Mouse (Mus musculus) lung, embryonic 14.5 days (tissue): ENCODE data around the gene Slc39a9. TPM values are rescaled to one million over a fixed set of nuclear protein-coding genes. Genes with fewer than 3 reads are reported as not detected.

Source experiments
- ATAC-seq: fragments of 200-750 bp; cut with Nextera tagmentation; 2 replicates; pipeline ENCODE4 v1.8.0; 2017; ENCODE audit warnings: mild to moderate bottlenecking, moderate TSS enrichment, moderate library complexity; ENCODE audit not compliant: insufficient read depth
- DNase-seq: peaks from one replicate; pipeline ENCODE4 v3.0.0-alpha.2; 2015
- H3K27ac ChIP-seq: fragments of 300-500 bp; sonication (generic); 2 replicates; pipeline ENCODE4 v1.5.1; 2014; ENCODE audit warnings: low read depth, mild to moderate bottlenecking, moderate library complexity
- H3K27me3 ChIP-seq: fragments of 300-500 bp; sonication (generic); 2 replicates; pipeline ENCODE4 v1.6.1; 2014; ENCODE audit warnings: low read length, control low read depth; ENCODE audit not compliant: insufficient read depth
- H3K36me3 ChIP-seq: fragments of 300-500 bp; sonication (generic); 2 replicates; pipeline ENCODE4 v1.6.1; 2014; ENCODE audit warnings: control low read depth; ENCODE audit not compliant: insufficient read depth
- H3K4me1 ChIP-seq: fragments of 300-500 bp; sonication (generic); 2 replicates; pipeline ENCODE4 v1.6.1; 2014; ENCODE audit warnings: antibody characterized with exemption, control low read depth; ENCODE audit not compliant: insufficient read depth
- H3K4me2 ChIP-seq: fragments of 300-500 bp; sonication (generic); 2 replicates; pipeline ENCODE4 v1.6.1; 2014; ENCODE audit warnings: mild to moderate bottlenecking
- H3K4me3 ChIP-seq: fragments of 300-500 bp; sonication (generic); 2 replicates; pipeline ENCODE4 v1.5.1; 2014; ENCODE audit warnings: low read depth, low read length
- H3K9ac ChIP-seq: fragments of 300-500 bp; sonication (generic); 2 replicates; pipeline ENCODE4 v1.6.1; 2014
- H3K9me3 ChIP-seq: fragments of 300-500 bp; sonication (generic); 2 replicates; pipeline ENCODE4 v1.6.1; 2016; ENCODE audit warnings: low read depth, low read length, control low read depth
- CTCF ChIP-seq: IDR thresholded peaks from 2 replicates; pipeline ENCODE4 v1.5.1; 2016; ENCODE audit warnings: antibody characterized with exemption, low read depth
- WGBS: fragments of 180-500 bp; shearing (Covaris S2); extraction: QIAGEN DNeasy Blood & Tissue Kit; methylation state at CpG from one replicate; pipeline ENCODE4 v1.1.7; 2014; 5-methylcytosine and 5-hydroxymethylcytosine counted together
- polyA plus RNA-seq: library from polyadenylated mRNA; unstranded; fragments of >200 nt; fragmentation: Nextera tagmentation; extraction: Ambion mirVana; gene quantifications from 2 replicates; pipeline ENCODE4 v1.2.1, GENCODE M21; 2014

Slc39a9 gene
- polyA plus RNA-seq, 1 experiment from 2014 or later: 33.9 TPM

DNA sequence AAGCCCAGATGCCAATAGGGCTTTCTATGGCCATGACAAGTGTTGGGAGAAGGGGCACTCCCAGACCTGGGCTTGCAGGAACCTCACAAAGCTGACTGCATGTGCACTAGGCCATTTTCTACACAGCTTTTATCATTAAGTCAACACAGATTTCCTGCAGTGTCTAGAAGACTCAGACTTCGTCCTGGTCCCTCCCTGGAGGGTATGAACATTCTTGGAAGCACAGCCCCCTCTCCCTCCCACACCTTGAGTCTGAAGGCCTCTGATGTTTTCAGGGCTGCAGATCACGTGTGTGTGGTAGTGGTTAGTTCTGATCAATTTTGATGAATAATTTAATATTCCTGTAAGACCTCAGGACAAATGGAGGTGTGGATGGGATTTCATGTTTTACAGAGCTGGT lies 50.0 kb downstream of the Slc39a9 start:
- DNase-seq (no peak), ATAC-seq (no peak)
- Histone ChIP-seq H3K4me2 (peak overlapping the region; percentile 72; the same call in 1 of the 2 replicates), H3K4me1 (peaks cover 6% of the 10 kb centered on the region; the same call in 1 of the 2 replicates), H3K27me3 (peaks cover 37% of the 10 kb centered on the region), H3K4me3 (no peak overlapping the region), H3K9me3 (no peaks in the 10 kb centered on the region), H3K36me3 (no peaks in the 10 kb centered on the region), H3K27ac (no peak overlapping the region), H3K9ac (no peak overlapping the region)
- TF ChIP-seq CTCF: no peak
- WGBS: 25% methylated on average over 2 of the region's 2 CpGs

DNA sequence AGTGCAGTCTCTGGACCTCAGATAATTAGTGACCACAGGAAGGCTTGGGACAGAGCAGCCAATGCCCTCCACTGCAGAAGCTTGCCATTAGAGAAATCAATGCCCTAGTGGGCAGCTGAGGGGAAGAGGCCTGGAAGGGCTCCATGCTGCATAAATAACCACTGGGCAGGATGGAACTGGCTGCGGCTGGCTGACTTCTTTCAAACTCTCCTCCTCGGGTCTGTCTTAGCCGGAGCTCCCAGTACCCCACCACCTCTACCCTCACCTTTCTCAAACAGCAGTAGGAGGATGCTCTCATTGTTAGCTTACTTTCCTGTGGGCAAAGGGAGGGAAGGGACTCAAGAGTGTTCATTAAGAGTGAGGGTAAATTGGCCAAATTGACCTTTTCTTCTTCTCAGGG lies 51.3 kb downstream of the Slc39a9 start:
- H3K9me3 ChIP-seq: no peaks in the 10 kb centered on the region
- no peak overlapping the region for H3K4me3 ChIP-seq
- DNase-seq (no peak), ATAC-seq (no peak)
- H3K27ac ChIP-seq: no peak overlapping the region
- no peaks in the 10 kb centered on the region for H3K36me3 ChIP-seq
- H3K4me2 ChIP-seq: no peak overlapping the region
- H3K9ac ChIP-seq: no peak overlapping the region
- peaks cover 6% of the 10 kb centered on the region; the same call in 1 of the 2 replicates for H3K4me1 ChIP-seq
- TF ChIP-seq CTCF: no peak
- WGBS: 73% methylated on average over 3 of the region's 3 CpGs
- H3K27me3 ChIP-seq: peaks cover 37% of the 10 kb centered on the region

DNA sequence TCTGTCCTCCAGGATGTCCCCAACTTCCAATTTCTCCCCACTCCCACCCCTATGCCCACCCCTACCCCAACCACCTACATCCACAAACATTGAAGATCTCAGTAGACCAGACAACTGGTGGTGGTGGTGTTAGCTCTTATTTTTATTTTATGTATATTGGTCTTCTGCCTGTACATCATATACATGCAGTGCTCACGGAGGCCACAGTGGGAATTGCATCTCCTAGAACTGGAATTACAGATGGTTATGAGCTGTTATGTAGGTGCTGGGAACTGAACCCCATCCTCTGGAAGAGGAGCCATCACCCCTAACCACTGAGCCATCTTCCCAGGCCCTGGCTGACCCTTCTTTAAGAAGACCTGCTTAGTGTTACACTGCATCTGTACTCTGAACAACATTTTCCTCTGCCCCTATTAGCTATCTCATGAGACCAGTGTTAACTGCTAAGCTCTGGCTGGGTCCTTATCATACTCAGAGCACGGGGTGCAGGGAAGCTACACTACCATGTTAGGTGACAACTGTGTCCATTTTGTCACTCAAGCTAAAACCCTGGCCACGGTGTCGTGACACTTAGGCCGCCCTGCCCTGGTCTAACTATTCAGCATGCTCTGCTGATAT lies 55.0 kb downstream of the Slc39a9 start:
- Histone ChIP-seq H3K4me3 (no peak overlapping the region), H3K27ac (no peak overlapping the region), H3K4me2 (no peak overlapping the region), H3K4me1 (no peaks in the 10 kb centered on the region), H3K9me3 (no peaks in the 10 kb centered on the region), H3K36me3 (no peaks in the 10 kb centered on the region), H3K27me3 (peaks cover 6% of the 10 kb centered on the region; the same call in 1 of the 2 replicates), H3K9ac (no peak overlapping the region)
- peak; percentile 24; the same call in 1 of the 2 replicates for TF ChIP-seq CTCF
- DNase-seq (no peak), ATAC-seq (no peak)
- WGBS: 78% methylated on average over 5 of the region's 5 CpGs

DNA sequence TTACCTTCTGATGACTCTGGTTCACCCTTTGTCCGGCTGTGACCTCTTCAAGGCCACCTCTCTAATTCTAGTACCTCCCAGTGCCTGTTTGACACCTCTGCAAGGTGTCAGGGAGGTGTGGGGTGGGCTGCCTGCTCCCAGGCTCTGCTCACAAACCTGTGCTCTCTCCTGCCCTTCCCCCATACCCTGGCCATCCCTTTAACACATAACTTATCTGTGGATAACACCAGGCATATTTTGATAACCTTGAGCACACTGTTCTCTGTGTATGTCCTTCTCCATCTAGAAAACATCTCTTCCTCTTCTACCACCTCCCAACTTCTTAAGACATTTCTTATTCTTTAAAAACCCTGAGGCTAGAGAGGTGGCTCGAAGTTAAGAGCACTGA lies 55.5 kb downstream of the Slc39a9 start:
- Histone ChIP-seq H3K9ac (no peak overlapping the region), H3K27ac (no peak overlapping the region), H3K9me3 (no peaks in the 10 kb centered on the region), H3K4me1 (no peaks in the 10 kb centered on the region), H3K4me2 (no peak overlapping the region), H3K27me3 (0 out of 2 replicates have a peak, but pooled peaks cover 4% of the 10 kb centered on the region), H3K4me3 (no peak overlapping the region), H3K36me3 (no peaks in the 10 kb centered on the region)
- no peak for TF ChIP-seq CTCF
- no peak for DNase-seq
- no peak for ATAC-seq
- WGBS: 52% methylated on average over 2 of the region's 2 CpGs

DNA sequence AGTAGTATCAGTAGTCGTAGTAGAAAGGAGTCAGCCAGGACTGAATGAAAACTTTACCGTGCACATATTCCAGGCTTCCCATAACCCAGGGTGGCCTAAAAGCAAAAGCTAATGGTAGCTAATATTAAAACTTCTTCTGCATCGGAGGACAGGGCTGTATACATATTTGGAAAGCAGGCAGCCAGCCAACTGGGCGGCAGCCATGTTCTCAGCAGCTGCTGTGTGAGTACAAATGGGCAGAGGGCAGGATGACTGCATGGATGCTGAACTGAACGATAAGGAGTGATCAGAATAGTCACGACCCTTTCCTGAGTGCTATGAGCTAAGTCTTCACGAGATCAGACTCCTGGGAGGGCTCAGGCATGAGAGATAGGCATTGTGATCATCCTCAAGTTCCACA lies 57.6 kb downstream of the Slc39a9 start:
- no peak for TF ChIP-seq CTCF
- Histone ChIP-seq H3K4me3 (no peak overlapping the region), H3K27ac (no peak overlapping the region), H3K36me3 (no peaks in the 10 kb centered on the region), H3K9ac (no peak overlapping the region), H3K4me2 (no peak overlapping the region), H3K4me1 (peaks cover 7% of the 10 kb centered on the region), H3K9me3 (no peaks in the 10 kb centered on the region), H3K27me3 (no peaks in the 10 kb centered on the region)
- DNase-seq: peak; percentile 91
- peak; percentile 83 for ATAC-seq
- WGBS: 48% methylated on average over 7 of the region's 7 CpGs

DNA sequence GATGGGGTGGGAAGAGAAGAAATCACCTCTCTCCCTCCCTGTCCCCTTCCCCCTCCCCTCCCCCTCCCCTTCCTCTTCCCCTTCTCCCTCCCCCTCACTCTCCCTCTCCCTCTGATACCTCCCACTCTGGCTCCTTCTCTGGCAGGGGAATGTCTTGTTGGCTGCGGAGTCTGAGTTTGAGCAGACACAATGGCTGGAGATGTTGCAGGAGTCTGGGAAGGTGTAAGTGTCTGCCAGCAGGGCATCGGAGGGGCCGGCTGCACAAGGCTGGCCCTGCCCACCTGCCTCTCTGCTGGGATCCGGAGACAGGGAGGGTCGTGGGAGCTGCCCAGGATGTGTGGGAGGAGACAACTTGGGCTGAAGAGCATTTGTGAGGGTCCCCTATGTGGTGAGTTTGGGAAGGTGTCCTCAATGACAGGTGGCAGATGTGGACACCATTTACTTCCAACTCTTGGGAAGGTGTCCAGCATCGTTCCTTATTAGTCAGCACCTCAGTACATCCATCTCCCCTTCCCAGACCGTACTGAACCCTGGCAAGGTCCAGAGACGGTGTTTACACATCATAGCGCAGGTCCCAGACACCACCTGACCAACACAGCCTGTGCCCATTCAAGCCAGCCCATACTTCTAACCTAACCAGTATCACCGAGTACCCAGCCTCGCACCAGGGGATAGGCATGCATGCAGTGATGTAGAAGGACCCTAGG lies 62.7 kb downstream of the Slc39a9 start:
- no peak overlapping the region for H3K9ac ChIP-seq
- no peaks in the 10 kb centered on the region for H3K27me3 ChIP-seq
- no peaks in the 10 kb centered on the region for H3K36me3 ChIP-seq
- no peak overlapping the region for H3K4me2 ChIP-seq
- no peak overlapping the region for H3K4me3 ChIP-seq
- H3K9me3 ChIP-seq: no peaks in the 10 kb centered on the region
- H3K4me1 ChIP-seq: peaks cover 10% of the 10 kb centered on the region
- 43% methylated on average over 11 of the region's 11 CpGs for whole genome bisulfite sequencing
- peak; percentile 51; the same call in 1 of the 2 replicates for ATAC-seq
- H3K27ac ChIP-seq: no peak overlapping the region
- no peak for TF ChIP-seq CTCF
- peak; percentile 34 for DNase-seq

DNA sequence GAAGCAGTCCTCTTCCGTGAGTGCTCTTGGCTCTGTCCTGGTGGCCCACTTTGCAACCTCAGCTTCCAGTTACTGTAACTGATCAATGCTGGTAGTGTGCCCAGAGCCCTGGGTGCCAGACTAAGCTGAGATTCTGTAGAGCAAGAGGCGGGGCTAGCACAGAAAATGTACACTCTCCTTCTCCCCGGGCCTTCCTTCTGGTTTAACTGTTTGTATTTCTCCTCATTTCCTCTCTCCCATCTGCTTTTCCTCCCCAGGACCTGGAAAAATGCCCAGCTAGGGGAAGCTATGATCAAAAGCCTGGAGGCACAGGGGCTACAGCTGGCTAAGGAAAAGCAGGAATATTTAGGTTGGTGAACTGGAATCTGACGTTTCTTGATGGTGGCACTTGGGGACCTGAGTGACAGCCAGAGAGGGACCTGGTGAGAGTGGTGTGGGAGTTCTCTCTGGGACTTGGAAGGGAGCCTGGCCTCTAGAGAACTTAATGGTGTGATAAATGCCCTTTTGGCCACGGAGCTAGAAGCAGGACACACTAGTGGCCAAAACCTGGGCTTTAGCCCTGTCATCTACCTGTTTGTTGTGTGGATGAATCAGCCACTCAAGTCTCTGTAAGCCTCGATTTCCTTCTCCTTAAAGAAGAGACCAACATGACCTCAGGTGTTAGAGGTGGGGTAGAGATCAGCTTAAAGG lies 63.4 kb downstream of the Slc39a9 start:
- Histone ChIP-seq H3K4me3 (no peak overlapping the region), H3K4me1 (peaks cover 10% of the 10 kb centered on the region), H3K27ac (no peak overlapping the region), H3K27me3 (no peaks in the 10 kb centered on the region), H3K9me3 (no peaks in the 10 kb centered on the region), H3K36me3 (no peaks in the 10 kb centered on the region), H3K4me2 (no peak overlapping the region), H3K9ac (no peak overlapping the region)
- TF ChIP-seq CTCF: no peak
- ATAC-seq (peak; percentile 64; the same call in 1 of the 2 replicates), DNase-seq (peak; percentile 73)
- WGBS: 28% methylated on average over 6 of the region's 6 CpGs
